Mouse (Mus musculus) liver, embryonic 14.5 days (tissue): Measurements from ENCODE around the gene Lysmd2. TPM values are rescaled to one million over a fixed set of nuclear protein-coding genes. Genes with fewer than 3 reads are reported as not detected.

Experiments
- ATAC-seq: fragments of 200-750 bp; cut with Nextera tagmentation; 2 replicates; pipeline ENCODE4 v1.8.0; 2017; ENCODE audit warnings: moderate number of reproducible peaks, mild to moderate bottlenecking, moderate library complexity; ENCODE audit not compliant: insufficient read depth
- DNase-seq, 3 experiments: peaks; one replicate each; pipeline ENCODE4 v3.0.0-alpha.2; 2012 to 2013; ENCODE audit warnings: low read depth in 3 of 3, low spot score in 3 of 3
- H3K27ac ChIP-seq: fragments of 300-500 bp; sonication (generic); 2 replicates; pipeline ENCODE4 v1.5.1; 2014; ENCODE audit warnings: moderate library complexity, mild to moderate bottlenecking, control low read depth, inconsistent platforms
- H3K27me3 ChIP-seq: fragments of 300-500 bp; sonication (generic); 2 replicates; pipeline ENCODE4 v1.6.1; 2014; ENCODE audit warnings: mild to moderate bottlenecking, low read length, moderate library complexity; ENCODE audit not compliant: control insufficient read depth, insufficient read depth
- H3K36me3 ChIP-seq: fragments of 300-500 bp; sonication (generic); replicated peaks from 2 replicates; pipeline ENCODE4 v1.6.1; 2014; ENCODE audit warnings: low read depth; ENCODE audit not compliant: control insufficient read depth, insufficient read depth
- H3K4me1 ChIP-seq, 2 experiments: fragments of 200-500 bp in 1 of 2; fragments of 300-500 bp in 1 of 2; sonication (generic) in 1 of 2; replicated peaks; 2 replicates each; pipeline ENCODE4 v1.6.1; 2012 to 2014; ENCODE audit warnings: antibody characterized with exemption in 1 of 2, inconsistent platforms in 1 of 2, low read length in 1 of 2; ENCODE audit not compliant: control insufficient read depth in 2 of 2, insufficient read depth in 2 of 2
- H3K4me2 ChIP-seq: fragments of 300-500 bp; sonication (generic); 2 replicates; pipeline ENCODE4 v1.6.1; 2014; ENCODE audit warnings: low read depth, mild to moderate bottlenecking, control low read depth, moderate library complexity
- H3K4me3 ChIP-seq, 2 experiments: fragments of 200-500 bp in 1 of 2; fragments of 300-500 bp in 1 of 2; sonication (generic) in 1 of 2; 2 replicates each; pipeline ENCODE4 v1.5.1; 2012 to 2014; ENCODE audit warnings: low read depth in 2 of 2, low read length in 2 of 2, mild to moderate bottlenecking in 2 of 2, control low read depth in 1 of 2, inconsistent platforms in 1 of 2, moderate library complexity in 1 of 2; ENCODE audit not compliant: insufficient read depth in 1 of 2
- H3K9ac ChIP-seq: fragments of 300-500 bp; sonication (generic); replicated peaks from 2 replicates; pipeline ENCODE4 v1.6.1; 2014; ENCODE audit warnings: mild to moderate bottlenecking, control low read depth, moderate library complexity
- H3K9me3 ChIP-seq: fragments of 300-500 bp; sonication (generic); 2 replicates; pipeline ENCODE4 v1.6.1; 2016; ENCODE audit warnings: low read length, mixed read lengths; ENCODE audit not compliant: control insufficient read depth
- CTCF ChIP-seq: IDR thresholded peaks from 2 replicates; pipeline ENCODE4 v1.5.1; 2016; ENCODE audit warnings: antibody characterized with exemption, low read depth, control low read depth
- EP300 ChIP-seq: IDR thresholded peaks from 2 replicates; pipeline ENCODE4 v1.6.1; 2016; ENCODE audit warnings: antibody characterized with exemption, low read depth
- WGBS: fragments of 180-500 bp; shearing (Covaris S2); extraction: QIAGEN DNeasy Blood & Tissue Kit; methylation state at CpG from one replicate; pipeline ENCODE4 v1.1.7; 2014; ENCODE audit not compliant: insufficient replicate concordance; 5-methylcytosine and 5-hydroxymethylcytosine counted together
- polyA plus RNA-seq, 2 experiments: library from polyadenylated mRNA; depleted of rRNA in 1 of 2; stranded (reverse) in 1 of 2; unstranded in 1 of 2; fragments of >200 nt; fragmentation: Nextera tagmentation in 1 of 2; extraction: Ambion mirVana in 1 of 2; gene quantifications; 2 replicates each; pipeline versions ENCODE4 v1.2.1 to v1.2.3; 2012 to 2014

Lysmd2 gene
- polyA plus RNA-seq, 2 experiments: 1.3 to 2.8 TPM

- Histone ChIP-seq H3K27ac (no peak overlapping the region), H3K4me3 (no peak overlapping the region), H3K36me3 (no peaks in the 10 kb centered on the region), H3K27me3 (no peaks in the 10 kb centered on the region; the same call in 1 of the 2 replicates), H3K4me2 (no peak overlapping the region), H3K9ac (no peak overlapping the region), H3K4me1 (no peaks in the 10 kb centered on the region), H3K9me3 (no peaks in the 10 kb centered on the region)
- DNase-seq (no peak), ATAC-seq (no peak)
- 67% methylated on average over 5 of the region's 5 CpGs for WGBS
- TF ChIP-seq EP300 (no peak), CTCF (no peak)
Observed at GRCm38 (mm10) chr9:75680606-75681005, 55.1 kb downstream of the Lysmd2 start.

- 10% methylated on average over 42 of the region's 42 CpGs for WGBS
- H3K9me3 ChIP-seq: no peaks in the 10 kb centered on the region
- DNase-seq: no peak
- TF ChIP-seq CTCF (no peak), EP300 (no peak)
- H3K4me2 ChIP-seq: no peak within 1 kb of the TSS
- no peak within 1 kb of the TSS for H3K9ac ChIP-seq
- no peaks in the 10 kb centered on the region for H3K4me1 ChIP-seq
- no peaks in the 10 kb centered on the region for H3K36me3 ChIP-seq
- no peak within 1 kb of the TSS for H3K27ac ChIP-seq
- H3K4me3 ChIP-seq: no peak within 1 kb of the TSS
- ATAC-seq: no peak
- no peaks in the 10 kb centered on the region; the same call in 1 of the 2 replicates for H3K27me3 ChIP-seq
Observed at GRCm38 (mm10) chr9:75683426-75684191, 58.1 kb downstream of the Lysmd2 start, which contains the start of gene Scg3. Scg3 (minus strand) TSS chr9:75684056.

- no peak overlapping the region for H3K4me3 ChIP-seq
- TF ChIP-seq EP300 (no peak), CTCF (no peak)
- no peak overlapping the region for H3K4me2 ChIP-seq
- no peaks in the 10 kb centered on the region for H3K4me1 ChIP-seq
- ATAC-seq: no peak
- no peak overlapping the region for H3K27ac ChIP-seq
- H3K36me3 ChIP-seq: no peaks in the 10 kb centered on the region
- H3K9ac ChIP-seq: no peak overlapping the region
- no peaks in the 10 kb centered on the region; the same call in 1 of the 2 replicates for H3K27me3 ChIP-seq
- no peak for DNase-seq
- no peaks in the 10 kb centered on the region for H3K9me3 ChIP-seq
- WGBS: 47% methylated on average over 4 of the region's 4 CpGs
Observed at GRCm38 (mm10) chr9:75684292-75684691, 58.8 kb downstream of the Lysmd2 start.

GRCm38 (mm10) chr9:75684772-75685171 is 59.2 kb downstream of the Lysmd2 start:
- DNase-seq (no peak), ATAC-seq (no peak)
- Histone ChIP-seq H3K4me3 (no peak overlapping the region), H3K9ac (no peak overlapping the region), H3K36me3 (no peaks in the 10 kb centered on the region), H3K4me2 (no peak overlapping the region), H3K27me3 (no peaks in the 10 kb centered on the region; the same call in 1 of the 2 replicates), H3K27ac (no peak overlapping the region), H3K9me3 (no peaks in the 10 kb centered on the region), H3K4me1 (no peaks in the 10 kb centered on the region)
- WGBS: 50% methylated on average over 3 of the region's 3 CpGs
- TF ChIP-seq EP300 (no peak), CTCF (no peak)

Other genes with a start within 250 kb of the Lysmd2 start
- 7.7 and 9.3 TPM in 2 replicates for gene Mapk6, start 215.7 kb upstream of the Lysmd2 start, polyA plus RNA-seq (2012; rRNA removed)
- 17.1 and 20.2 TPM in 2 replicates for gene Mapk6, start 215.7 kb upstream of the Lysmd2 start, polyA plus RNA-seq (2014; fragmentation: Nextera tagmentation; extraction: Ambion mirVana)
- gene Leo1, start 184.2 kb upstream of the Lysmd2 start, polyA plus RNA-seq (2012; rRNA removed): 4.5 and 8.2 TPM in 2 replicates
- gene Leo1, start 184.2 kb upstream of the Lysmd2 start, polyA plus RNA-seq (2014; fragmentation: Nextera tagmentation; extraction: Ambion mirVana): 10.8 and 14.1 TPM in 2 replicates
- gene Tmod3, start 66.1 kb upstream of the Lysmd2 start, polyA plus RNA-seq (2012; rRNA removed): 6.7 and 9.1 TPM in 2 replicates
- 23.5 and 23.8 TPM in 2 replicates for gene Tmod3, start 66.1 kb upstream of the Lysmd2 start, polyA plus RNA-seq (2014; fragmentation: Nextera tagmentation; extraction: Ambion mirVana)
- gene Tmod2, start 14.4 kb upstream of the Lysmd2 start, polyA plus RNA-seq (2012; rRNA removed): 0.03 and 0.04 TPM in 2 replicates
- 0.04 and 0.05 TPM in 2 replicates for gene Tmod2, start 14.4 kb upstream of the Lysmd2 start, polyA plus RNA-seq (2014; fragmentation: Nextera tagmentation; extraction: Ambion mirVana)
- not detected in 2 replicates for gene Scg3, start 58.3 kb downstream of the Lysmd2 start, polyA plus RNA-seq (2012; rRNA removed)
- gene Scg3, start 58.3 kb downstream of the Lysmd2 start, polyA plus RNA-seq (2014; fragmentation: Nextera tagmentation; extraction: Ambion mirVana): 0.04 TPM in 1 of 2 replicates, not detected in the other
- 0.94 and 1.7 TPM in 2 replicates for gene Bmp5, start 149.6 kb downstream of the Lysmd2 start, polyA plus RNA-seq (2012; rRNA removed)
- gene Bmp5, start 149.6 kb downstream of the Lysmd2 start, polyA plus RNA-seq (2014; fragmentation: Nextera tagmentation; extraction: Ambion mirVana): 1.2 and 1.3 TPM in 2 replicates